Mouse (Mus musculus): ENCODE data around the gene Prtn3. TPM values are rescaled to one million over a fixed set of nuclear protein-coding genes. Genes with fewer than 3 reads are reported as not detected.

The Prtn3 gene
- polyA plus RNA-seq, 1 experiment from 2014 or later, result 13.3 TPM

GRCm38 (mm10) chr10:79920958-79921535, 46.8 kb downstream of the Prtn3 start, which contains the start of gene R3hdm4:
TSS of gene R3hdm4 (minus strand) at chr10:79921208.
- peak within 1 kb of the TSS; percentile 17; the same call in 1 of the 2 replicates for H3K4me3 ChIP-seq (ENCODE audit: low read depth, low read length)
- DNase-seq (ENCODE audit: low spot score) (no peak), ATAC-seq (replicated peaks; ENCODE audit: low FRiP score) (no peak)
- H3K27ac ChIP-seq (ENCODE audit: low read depth, low read length), result no peak within 1 kb of the TSS
- 4% methylated on average over 41 of the region's 41 CpGs for WGBS
- H3K36me3 ChIP-seq (ENCODE audit: control insufficient read depth, insufficient read depth, low read length), result no peaks in the 10 kb centered on the region
- peak within 1 kb of the TSS; percentile 21; the same call in 1 of the 2 replicates for H3K4me2 ChIP-seq (ENCODE audit: low read depth, low read length, severe bottlenecking)
- H3K9me3 ChIP-seq (ENCODE audit: control insufficient read depth, low read length), result no peaks in the 10 kb centered on the region
- H3K4me1 ChIP-seq (replicated peaks; ENCODE audit: control insufficient read depth, insufficient read depth, low read length), result peaks cover 14% of the 10 kb centered on the region; the same call in 1 of the 2 replicates
- peaks cover 65% of the 10 kb centered on the region for H3K27me3 ChIP-seq (ENCODE audit: control insufficient read depth, insufficient read depth, low read length)
- no peak within 1 kb of the TSS for H3K9ac ChIP-seq (ENCODE audit: low read length)

- WGBS, result 1% methylated on average over 34 of the region's 34 CpGs
- H3K9ac ChIP-seq (ENCODE audit: low read length), result no peak overlapping the region
- ATAC-seq (replicated peaks; ENCODE audit: low FRiP score) (no peak), DNase-seq (ENCODE audit: low spot score) (no peak)
- H3K4me2 ChIP-seq (ENCODE audit: low read depth, low read length, severe bottlenecking), result peak overlapping the region; percentile 21; the same call in 1 of the 2 replicates
- peak overlapping the region; percentile 17; the same call in 1 of the 2 replicates for H3K4me3 ChIP-seq (ENCODE audit: low read depth, low read length)
- H3K36me3 ChIP-seq (ENCODE audit: control insufficient read depth, insufficient read depth, low read length), result no peaks in the 10 kb centered on the region
- no peaks in the 10 kb centered on the region for H3K9me3 ChIP-seq (ENCODE audit: control insufficient read depth, low read length)
- H3K27me3 ChIP-seq (ENCODE audit: control insufficient read depth, insufficient read depth, low read length), result peaks cover 65% of the 10 kb centered on the region
- H3K4me1 ChIP-seq (replicated peaks; ENCODE audit: control insufficient read depth, insufficient read depth, low read length), result peaks cover 14% of the 10 kb centered on the region; the same call in 1 of the 2 replicates
- no peak overlapping the region for H3K27ac ChIP-seq (ENCODE audit: low read depth, low read length)
These were observed 47.3 kb downstream of the Prtn3 start for GRCm38 (mm10) chr10:79921572-79921971.

- Histone ChIP-seq H3K27me3 (ENCODE audit: control insufficient read depth, insufficient read depth, low read length) (peaks cover 34% of the 10 kb centered on the region), H3K4me1 (replicated peaks; ENCODE audit: control insufficient read depth, insufficient read depth, low read length) (peaks cover 11% of the 10 kb centered on the region)
- DNase-seq (ENCODE audit: low spot score), result peak; percentile 95
These were observed 50.9 kb downstream of the Prtn3 start for GRCm38 (mm10) chr10:79924998-79925784.

GRCm38 (mm10) chr10:79925785-79926490, 51.7 kb downstream of the Prtn3 start:
- DNase-seq (ENCODE audit: low spot score), result no peak
- 14% methylated on average over 14 of the region's 15 CpGs for WGBS
- peak overlapping the region; percentile 83; the same call in 1 of the 2 replicates for H3K9ac ChIP-seq (ENCODE audit: low read length)
- peaks cover 7% of the 10 kb centered on the region for H3K4me1 ChIP-seq (replicated peaks; ENCODE audit: control insufficient read depth, insufficient read depth, low read length)
- 0 out of 2 replicates have a peak overlapping the region, but pooled peaks have one; percentile 25 for H3K27ac ChIP-seq (ENCODE audit: low read depth, low read length)
- peak overlapping the region; percentile 83 for H3K4me2 ChIP-seq (ENCODE audit: low read depth, low read length, severe bottlenecking)
- H3K27me3 ChIP-seq (ENCODE audit: control insufficient read depth, insufficient read depth, low read length), result peaks cover 27% of the 10 kb centered on the region
- peak overlapping the region; percentile 86 for H3K4me3 ChIP-seq (ENCODE audit: low read depth, low read length)
- no peaks in the 10 kb centered on the region for H3K36me3 ChIP-seq (ENCODE audit: control insufficient read depth, insufficient read depth, low read length)
- no peak for ATAC-seq (replicated peaks; ENCODE audit: low FRiP score)
- H3K9me3 ChIP-seq (ENCODE audit: control insufficient read depth, low read length), result no peaks in the 10 kb centered on the region

More at GRCm38 (mm10) chr10:79924998-79925784, 50.9 kb downstream of the Prtn3 start:
- H3K4me2 ChIP-seq (ENCODE audit: low read depth, low read length, severe bottlenecking), result no peak overlapping the region
- H3K9me3 ChIP-seq (ENCODE audit: control insufficient read depth, low read length), result no peaks in the 10 kb centered on the region
- 13% methylated on average over 29 of the region's 29 CpGs for WGBS
- no peak overlapping the region for H3K9ac ChIP-seq (ENCODE audit: low read length)
- no peak overlapping the region for H3K4me3 ChIP-seq (ENCODE audit: low read depth, low read length)
- no peak overlapping the region for H3K27ac ChIP-seq (ENCODE audit: low read depth, low read length)
- 0 out of 2 replicates have a peak, but pooled peaks have one; percentile 6 for ATAC-seq (replicated peaks; ENCODE audit: low FRiP score)
- H3K36me3 ChIP-seq (ENCODE audit: control insufficient read depth, insufficient read depth, low read length), result no peaks in the 10 kb centered on the region

- Histone ChIP-seq H3K4me3 (ENCODE audit: low read depth, low read length) (peak within 1 kb of the TSS; percentile 86), H3K27me3 (ENCODE audit: control insufficient read depth, insufficient read depth, low read length) (peaks cover 19% of the 10 kb centered on the region), H3K4me1 (replicated peaks; ENCODE audit: control insufficient read depth, insufficient read depth, low read length) (peaks cover 6% of the 10 kb centered on the region), H3K9me3 (ENCODE audit: control insufficient read depth, low read length) (no peaks in the 10 kb centered on the region), H3K36me3 (ENCODE audit: control insufficient read depth, insufficient read depth, low read length) (no peaks in the 10 kb centered on the region), H3K4me2 (ENCODE audit: low read depth, low read length, severe bottlenecking) (peak within 1 kb of the TSS; percentile 83), H3K9ac (ENCODE audit: low read length) (peak within 1 kb of the TSS; percentile 83), H3K27ac (ENCODE audit: low read depth, low read length) (peak within 1 kb of the TSS; percentile 72)
- WGBS, result under 1% methylated on average over 63 of the region's 63 CpGs
- DNase-seq (ENCODE audit: low spot score) (peak; percentile 95), ATAC-seq (replicated peaks; ENCODE audit: low FRiP score) (peak; percentile 73)
These were observed 52.4 kb downstream of the Prtn3 start, which contains the start of gene Arid3a for GRCm38 (mm10) chr10:79926491-79927323. TSS of gene Arid3a (plus strand) at chr10:79927043.

GRCm38 (mm10) chr10:79927324-79928029, 53.2 kb downstream of the Prtn3 start:
- Histone ChIP-seq H3K4me1 (replicated peaks; ENCODE audit: control insufficient read depth, insufficient read depth, low read length) (peaks cover 6% of the 10 kb centered on the region), H3K27ac (ENCODE audit: low read depth, low read length) (peak overlapping the region; percentile 72), H3K9me3 (ENCODE audit: control insufficient read depth, low read length) (no peaks in the 10 kb centered on the region), H3K36me3 (ENCODE audit: control insufficient read depth, insufficient read depth, low read length) (no peaks in the 10 kb centered on the region), H3K4me2 (ENCODE audit: low read depth, low read length, severe bottlenecking) (peak overlapping the region; percentile 83), H3K27me3 (ENCODE audit: control insufficient read depth, insufficient read depth, low read length) (peaks cover 11% of the 10 kb centered on the region), H3K9ac (ENCODE audit: low read length) (peak overlapping the region; percentile 83), H3K4me3 (ENCODE audit: low read depth, low read length) (peak overlapping the region; percentile 86)
- 0% methylated on average over 53 of the region's 54 CpGs for WGBS
- ATAC-seq (replicated peaks; ENCODE audit: low FRiP score) (peak; percentile 61), DNase-seq (ENCODE audit: low spot score) (peak; percentile 87)

GRCm38 (mm10) chr10:79928030-79928694, 53.9 kb downstream of the Prtn3 start:
- peak overlapping the region; percentile 72; the same call in 1 of the 2 replicates for H3K27ac ChIP-seq (ENCODE audit: low read depth, low read length)
- ATAC-seq (replicated peaks; ENCODE audit: low FRiP score) (no peak), DNase-seq (ENCODE audit: low spot score) (peak; percentile 78)
- WGBS, result under 1% methylated on average over 29 of the region's 29 CpGs
- H3K4me3 ChIP-seq (ENCODE audit: low read depth, low read length), result peak overlapping the region; percentile 86
- H3K4me2 ChIP-seq (ENCODE audit: low read depth, low read length, severe bottlenecking), result peak overlapping the region; percentile 83
- peak overlapping the region; percentile 83 for H3K9ac ChIP-seq (ENCODE audit: low read length)
- peaks cover 4% of the 10 kb centered on the region for H3K27me3 ChIP-seq (ENCODE audit: control insufficient read depth, insufficient read depth, low read length)
- H3K36me3 ChIP-seq (ENCODE audit: control insufficient read depth, insufficient read depth, low read length), result no peaks in the 10 kb centered on the region
- H3K4me1 ChIP-seq (replicated peaks; ENCODE audit: control insufficient read depth, insufficient read depth, low read length), result peaks cover 9% of the 10 kb centered on the region
- H3K9me3 ChIP-seq (ENCODE audit: control insufficient read depth, low read length), result no peaks in the 10 kb centered on the region

Data from forebrain, embryonic 11.5 days (tissue).